Mouse (Mus musculus) myocyte (in vitro differentiated cells): ENCODE results near the gene Btf3l4.

Experiments
- CEBPB ChIP-seq: IDR thresholded peaks from 2 replicates; pipeline ENCODE4 v1.6.1; 2011; ENCODE audit warnings: mild to moderate bottlenecking, moderate library complexity; ENCODE audit not compliant: poor library complexity, insufficient read depth, severe bottlenecking
- E2F4 ChIP-seq: IDR thresholded peaks from one replicate; pipeline ENCODE4 v1.6.1; 2011; ENCODE audit warnings: mild to moderate bottlenecking, control low read depth, moderate library complexity; ENCODE audit not compliant: insufficient read depth
- MAX ChIP-seq: IDR thresholded peaks from one replicate; pipeline ENCODE4 v1.6.1; 2011; ENCODE audit warnings: low read depth, mild to moderate bottlenecking, control low read depth
- MYOG ChIP-seq, 3 experiments: IDR thresholded peaks; one replicate each; pipeline ENCODE4 v1.6.1; 2011; ENCODE audit warnings: control low read depth in 2 of 3, low read depth in 2 of 3, mild to moderate bottlenecking in 2 of 3; ENCODE audit not compliant: insufficient read length in 2 of 3, control insufficient read depth in 1 of 3, insufficient read depth in 1 of 3
- POLR2A ChIP-seq: IDR thresholded peaks from one replicate; pipeline ENCODE4 v1.6.1; 2011; ENCODE audit warnings: low read depth, mild to moderate bottlenecking, control low read depth, moderate library complexity; ENCODE audit not compliant: insufficient read length
- POLR2AphosphoS2 ChIP-seq: IDR thresholded peaks from one replicate; pipeline ENCODE4 v1.6.1; 2011; ENCODE audit warnings: low read depth, control low read depth; ENCODE audit not compliant: insufficient read length
- REST ChIP-seq: IDR thresholded peaks from one replicate; pipeline ENCODE4 v1.6.1; 2011; ENCODE audit warnings: mild to moderate bottlenecking, control low read depth, moderate library complexity; ENCODE audit not compliant: insufficient read depth, insufficient read length
- TCF12 ChIP-seq: IDR thresholded peaks from one replicate; pipeline ENCODE4 v1.6.1; 2011; ENCODE audit warnings: mild to moderate bottlenecking, control low read depth; ENCODE audit not compliant: poor library complexity, insufficient read depth, severe bottlenecking

DNA sequence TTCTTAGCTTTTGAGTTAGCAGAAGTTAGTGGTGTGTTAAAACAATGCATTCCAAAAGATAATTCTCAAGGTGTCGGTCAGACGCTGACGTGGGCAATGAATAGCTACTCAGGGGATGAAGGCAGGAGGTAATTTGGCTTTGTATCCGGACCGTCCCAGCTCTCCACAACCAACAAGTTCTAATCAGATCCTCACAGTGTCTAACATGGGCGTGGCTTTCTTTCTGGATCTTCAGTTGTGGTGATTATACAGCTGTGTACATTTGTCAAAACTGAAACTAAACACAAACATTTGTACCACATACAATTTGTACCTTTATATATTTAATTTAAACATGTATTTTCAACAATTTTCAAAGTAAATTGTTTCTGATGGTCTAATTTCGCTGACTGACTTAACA is 33.4 kb upstream of the Btf3l4 start:
- TF ChIP-seq E2F4, result no peak
- no peak for TF ChIP-seq POLR2A
- TF ChIP-seq MYOG (IDR thresholded peaks at IDR 0.05; ENCODE audit: control insufficient read depth in 1 of 3, insufficient read depth in 1 of 3, insufficient read length in 2 of 3, low read depth in 2 of 3), result no peak
- no peak for TF ChIP-seq POLR2AphosphoS2
- TF ChIP-seq CEBPB, result no peak
- TF ChIP-seq MAX, result no peak
- TF ChIP-seq TCF12, result no peak
- TF ChIP-seq REST, result no peak
